Mouse (Mus musculus) heart, adult 2 months (tissue): ENCODE results near the gene Vgf. TPM values are rescaled to one million over a fixed set of nuclear protein-coding genes. Genes with fewer than 3 reads are reported as not detected.

Source experiments
- DNase-seq, 2 experiments: peaks; one replicate each; pipeline ENCODE4 v3.0.0; 2021
- H3K27ac ChIP-seq: fragments of 200-600 bp; 2 replicates; pipeline ENCODE4 v1.8.1; 2022
- H3K27me3 ChIP-seq: fragments of 200-500 bp; 2 replicates; pipeline ENCODE4 v1.6.1; 2012; ENCODE audit warnings: mild to moderate bottlenecking, low read length, inconsistent platforms, mixed read lengths; ENCODE audit not compliant: control insufficient read depth, insufficient read depth
- H3K36me3 ChIP-seq: fragments of 200-500 bp; 2 replicates; pipeline ENCODE4 v1.6.1; 2012; ENCODE audit warnings: low read length, inconsistent platforms; ENCODE audit not compliant: control insufficient read depth, insufficient read depth
- H3K4me1 ChIP-seq: fragments of 200-500 bp; 2 replicates; pipeline ENCODE4 v1.6.1; 2011; ENCODE audit warnings: low read length; ENCODE audit not compliant: control insufficient read depth, insufficient read depth
- H3K4me3 ChIP-seq: fragments of 200-600 bp; 2 replicates; pipeline ENCODE4 v1.8.1; 2022
- H3K79me2 ChIP-seq: fragments of 200-500 bp; replicated peaks from 2 replicates; pipeline ENCODE4 v1.6.1; 2012; ENCODE audit warnings: mild to moderate bottlenecking, inconsistent platforms, low read length, moderate library complexity, mixed read lengths; ENCODE audit not compliant: control insufficient read depth, insufficient read depth
- H3K9ac ChIP-seq: fragments of 200-500 bp; 2 replicates; pipeline ENCODE4 v1.6.1; 2012; ENCODE audit warnings: low read depth, mild to moderate bottlenecking, control low read depth, inconsistent platforms, low read length, mixed read lengths
- CTCF ChIP-seq: fragments of 200-600 bp; IDR thresholded peaks from 2 replicates; pipeline ENCODE4 v1.8.1; 2022; ENCODE audit warnings: antibody characterized with exemption, mild to moderate bottlenecking, moderate library complexity
- EP300 ChIP-seq: fragments of 200-500 bp; IDR thresholded peaks from 2 replicates; pipeline ENCODE4 v1.6.1; 2011; ENCODE audit warnings: low read depth, low read length, control low read depth; ENCODE audit not compliant: insufficient read depth
- POLR2A ChIP-seq: fragments of 200-500 bp; IDR thresholded peaks from 2 replicates; pipeline ENCODE4 v1.6.1; 2011; ENCODE audit warnings: mild to moderate bottlenecking, low read depth, low read length, control low read depth; ENCODE audit not compliant: insufficient read depth
- WGBS: fragments of 180-500 bp; shearing (Covaris S2); methylation state at CpG from one replicate; pipeline ENCODE4 v1.1.7; 2018; 5-methylcytosine and 5-hydroxymethylcytosine counted together
- intact Hi-C: fragments of 180-260 bp; cut with DNase I; formaldehyde crosslinking; loops from one replicate; pipeline ENCODE4 v1.15.1; 2025
- polyA plus RNA-seq: library from polyadenylated mRNA; depleted of rRNA; stranded (reverse); fragments of >200 nt; gene quantifications from 2 replicates; pipeline ENCODE4 v1.2.3, GENCODE M21; 2012
- total RNA-seq, 2 experiments: library from RNA; stranded (reverse); gene quantifications; 2 replicates each; pipeline ENCODE4 v1.2.3; 2021

Gene Vgf
- total and polyA plus RNA-seq, 3 experiments, result 0.06 TPM; not detected in 2

DNA sequence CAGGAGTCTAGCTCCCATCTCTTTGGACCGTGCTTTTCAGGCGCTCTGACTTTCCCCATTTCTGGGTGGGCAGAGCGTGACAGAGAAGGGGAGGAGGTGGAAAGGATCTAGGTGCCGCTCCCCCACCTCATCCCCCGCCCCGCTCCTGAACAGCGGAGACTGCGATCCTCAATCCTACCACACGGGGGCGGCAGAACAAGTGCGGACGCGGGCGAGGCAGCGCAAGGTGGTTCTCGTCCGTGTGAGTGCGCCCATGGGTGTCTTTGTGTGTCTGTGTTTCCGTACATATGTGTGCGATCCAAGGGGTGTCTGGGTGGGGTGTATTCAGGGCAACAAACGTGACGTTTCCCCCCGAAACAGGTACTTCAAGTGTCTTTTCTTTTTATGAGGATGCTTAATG, 1.1 kb upstream of the Vgf start:
- H3K27ac ChIP-seq, result no peak overlapping the region
- peak; percentile 71 to 89 for DNase-seq
- WGBS, result under 1% methylated on average over 23 of the region's 23 CpGs
- H3K9ac ChIP-seq, result no peak overlapping the region
- H3K4me1 ChIP-seq, result no peaks in the 10 kb centered on the region
- no peaks in the 10 kb centered on the region for H3K79me2 ChIP-seq
- peaks cover 14% of the 10 kb centered on the region for H3K27me3 ChIP-seq
- H3K4me3 ChIP-seq, result no peak overlapping the region
- H3K36me3 ChIP-seq, result no peaks in the 10 kb centered on the region
- 0 out of 2 replicates have a peak, but pooled peaks have one; percentile 29 for TF ChIP-seq EP300
- TF ChIP-seq CTCF, result 0 out of 2 replicates have a peak, but pooled peaks have one; percentile 100
- TF ChIP-seq POLR2A, result no peak
- intact Hi-C loops, result loop anchor here (1.0 to 5.0 kb wide), 2 partner anchors 37 to 82 kb away; no protein-coding TSS in a partner anchor

DNA sequence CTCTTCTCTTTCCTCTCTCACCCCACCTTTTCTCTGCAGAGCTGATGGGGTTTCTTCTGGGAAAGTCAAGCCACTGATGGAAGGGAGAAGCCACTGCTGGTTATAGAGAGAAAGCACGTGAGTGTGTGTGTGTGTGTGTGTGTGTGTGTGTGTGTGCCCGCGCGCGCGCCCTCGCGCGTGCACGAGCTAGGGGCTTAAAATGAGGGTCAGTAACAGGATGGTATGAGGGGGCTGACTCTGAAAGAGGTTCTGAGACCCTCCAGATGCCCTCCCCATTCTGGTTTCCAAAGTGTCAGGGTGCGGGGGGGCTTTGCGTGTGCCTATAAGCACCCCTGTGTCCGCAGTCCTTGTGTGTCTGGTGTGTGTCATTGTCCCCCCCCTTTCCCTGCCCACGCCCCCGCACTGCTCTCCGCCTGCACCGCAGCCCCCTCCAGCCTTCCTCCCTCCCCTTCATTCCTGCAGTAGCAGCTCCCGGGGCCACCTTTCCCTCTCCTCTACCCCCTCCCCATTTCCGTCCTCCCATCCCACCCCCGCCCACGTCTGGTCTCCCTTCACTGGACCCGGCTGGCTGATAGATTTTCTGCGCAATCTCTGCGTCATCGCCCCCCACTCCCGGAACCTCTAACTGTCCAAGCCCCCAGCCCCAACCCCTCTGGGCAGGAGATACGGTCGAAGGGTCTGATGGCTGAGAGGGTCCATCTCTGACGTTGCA, 2.5 kb downstream of the Vgf start:
- WGBS, result 4% methylated on average over 29 of the region's 29 CpGs
- Histone ChIP-seq H3K79me2 (no peaks in the 10 kb centered on the region), H3K27me3 (peaks cover 18% of the 10 kb centered on the region), H3K4me1 (peaks cover 2% of the 10 kb centered on the region), H3K9ac (no peak overlapping the region), H3K27ac (no peak overlapping the region), H3K36me3 (no peaks in the 10 kb centered on the region), H3K4me3 (no peak overlapping the region)
- no peak for DNase-seq
- intact Hi-C loops, result loop anchor here (5.0 kb wide), 1 partner anchor 34 kb away; no protein-coding TSS in a partner anchor
- no peak for TF ChIP-seq CTCF
- TF ChIP-seq POLR2A, result no peak
- TF ChIP-seq EP300, result no peak

DNA sequence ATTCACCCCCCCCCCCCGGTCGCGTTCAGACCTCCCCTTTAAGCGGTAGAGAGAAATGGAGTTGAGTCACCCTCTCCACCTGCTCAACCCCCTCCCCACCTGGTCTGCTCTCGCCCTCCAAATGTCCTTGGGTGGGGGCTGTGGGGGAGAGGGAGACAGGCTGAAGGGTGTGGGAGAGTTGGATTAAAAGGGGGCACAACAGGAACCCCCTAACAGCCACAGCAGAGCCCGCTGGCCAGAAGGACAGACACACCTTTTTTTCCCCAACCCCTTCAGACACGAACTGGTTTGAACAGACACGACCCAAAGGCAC, 3.0 kb downstream of the Vgf start:
- H3K9ac ChIP-seq, result no peak overlapping the region
- no peak for DNase-seq
- TF ChIP-seq EP300 (no peak), POLR2A (no peak), CTCF (no peak)
- no peaks in the 10 kb centered on the region for H3K79me2 ChIP-seq
- intact Hi-C loops, result loop anchor here (5.0 kb wide), 1 partner anchor 33 kb away; no protein-coding TSS in a partner anchor
- no peak overlapping the region for H3K4me3 ChIP-seq
- H3K27ac ChIP-seq, result no peak overlapping the region
- 2% methylated on average over 8 of the region's 8 CpGs for WGBS
- H3K4me1 ChIP-seq, result peaks cover 2% of the 10 kb centered on the region
- H3K27me3 ChIP-seq, result peaks cover 18% of the 10 kb centered on the region
- H3K36me3 ChIP-seq, result no peaks in the 10 kb centered on the region

DNA sequence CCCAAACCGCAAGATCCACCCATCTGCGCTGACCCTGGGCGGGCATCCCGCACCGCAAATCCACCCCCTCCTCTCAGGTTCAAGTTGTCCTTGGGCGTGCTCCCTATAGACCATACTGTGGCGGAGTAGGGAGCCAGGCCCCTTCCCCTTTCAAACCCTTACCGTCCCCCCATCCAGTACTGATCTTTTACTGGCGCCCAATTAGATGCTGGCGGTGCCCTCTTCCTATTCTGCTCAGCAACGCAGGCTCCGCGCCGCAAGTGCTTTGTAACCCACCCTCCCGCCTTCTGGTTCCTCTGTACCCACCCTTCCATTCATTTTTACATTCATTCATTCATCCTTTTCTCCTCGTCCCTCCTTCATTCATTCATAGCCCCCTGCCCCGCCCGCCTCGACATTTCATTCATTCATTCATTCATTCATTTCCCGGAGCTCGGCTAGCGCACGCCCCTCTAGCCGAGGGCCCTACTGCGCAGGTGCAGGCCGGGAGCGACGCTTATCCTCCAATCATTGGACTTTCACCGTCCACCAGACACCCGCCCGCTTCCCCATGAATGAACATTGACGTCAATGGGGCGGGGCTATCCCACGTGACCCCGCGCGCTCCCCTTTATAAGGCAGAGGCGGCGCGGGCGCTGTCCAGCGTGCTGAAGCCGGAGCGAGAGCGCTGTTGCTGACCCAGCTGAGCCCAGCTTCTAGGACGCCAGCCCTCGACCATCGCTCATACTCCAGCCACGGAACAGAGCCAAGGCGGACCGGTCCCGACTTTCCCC, 3.6 kb downstream of the Vgf start:
- intact Hi-C loops, result loop anchor here (5.0 kb wide), 1 partner anchor 32 kb away; no protein-coding TSS in a partner anchor
- H3K4me3 ChIP-seq, result no peak overlapping the region
- peaks cover 17% of the 10 kb centered on the region for H3K27me3 ChIP-seq
- 1% methylated on average over 52 of the region's 52 CpGs for WGBS
- no peak for TF ChIP-seq POLR2A
- no peak for TF ChIP-seq EP300
- no peak for TF ChIP-seq CTCF
- H3K27ac ChIP-seq, result no peak overlapping the region
- peaks cover 2% of the 10 kb centered on the region for H3K4me1 ChIP-seq
- no peaks in the 10 kb centered on the region for H3K36me3 ChIP-seq
- DNase-seq, result peak; percentile 90 to 95
- H3K79me2 ChIP-seq, result no peaks in the 10 kb centered on the region
- no peak overlapping the region for H3K9ac ChIP-seq

DNA sequence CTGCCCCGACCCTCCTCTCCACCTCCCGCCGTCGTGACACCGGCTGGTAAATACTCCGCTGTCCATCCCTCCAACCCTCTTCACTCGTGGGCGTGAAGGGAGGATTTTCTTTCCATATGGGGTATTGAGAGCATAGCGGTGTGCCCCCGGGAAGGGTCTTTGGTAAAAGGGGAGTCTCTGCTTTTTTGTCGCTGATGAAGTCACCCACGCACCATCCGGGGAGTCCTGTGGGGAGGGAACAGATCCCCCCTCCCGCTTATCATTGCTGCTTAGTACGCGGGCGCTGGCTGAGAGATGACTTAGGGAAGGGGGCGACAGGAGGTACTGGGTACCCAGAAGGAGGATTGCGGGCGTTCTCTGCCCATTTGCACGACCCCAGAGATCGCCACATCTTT, 4.2 kb downstream of the Vgf start:
- Histone ChIP-seq H3K9ac (no peak overlapping the region), H3K4me1 (peaks cover 2% of the 10 kb centered on the region), H3K36me3 (no peaks in the 10 kb centered on the region), H3K4me3 (no peak overlapping the region), H3K79me2 (no peaks in the 10 kb centered on the region), H3K27me3 (peaks cover 17% of the 10 kb centered on the region), H3K27ac (no peak overlapping the region)
- intact Hi-C loops, result no loop called here
- DNase-seq, result no peak
- 14% methylated on average over 22 of the region's 22 CpGs for WGBS
- TF ChIP-seq EP300 (no peak), CTCF (no peak), POLR2A (no peak)
